Mouse (Mus musculus) Patski (cell line): ENCODE measurements at regions not wholly inside any gene's neighbourhood (a gene's known extent, or its start where the extent isn't known, plus 50 kb on each side); places are given as distances from the start of the nearest gene placed in this dataset.
A peak's percentile ranks its signal among the peaks of the same experiment; 100 is the strongest.

Experiments used
- ATAC-seq: fragments of 100-300 bp; one replicate; pipeline ENCODE4 v1.8.0; 2021
- CTCF ChIA-PET: fragments of 350-600 bp; sonication (Branson Sonifier 250); formaldehyde crosslinking; loops from one replicate; lab custom pipeline; 2022; ENCODE audit warnings: inconsistent platforms; lab: Charles Lee
- POLR2A ChIA-PET: fragments of 350-600 bp; sonication (Branson Sonifier 250); formaldehyde crosslinking; loops from one replicate; lab custom pipeline; 2022; ENCODE audit warnings: antibody characterized with exemption, inconsistent platforms; lab: Charles Lee
- DNase-seq: peaks from one replicate; pipeline ENCODE4 v3.0.0-alpha.2; 2011; ENCODE audit warnings: low read depth, low spot score
- H3K27me3 ChIP-seq: fragments of 371-371 bp; one replicate; pipeline ENCODE4 v1.5.1; 2021
- CTCF ChIP-seq: fragments of 100-300 bp; IDR thresholded peaks from one replicate; pipeline ENCODE4 v1.5.1; 2021
- in situ Hi-C: fragments of 300-500 bp; cut with MboI; formaldehyde crosslinking; loops from 3 replicates; pipeline ENCODE4 v1.11.1; 2018; ENCODE audit warnings: low pct_unique_long_range_greater_than_20kb, mixed read lengths

DNA sequence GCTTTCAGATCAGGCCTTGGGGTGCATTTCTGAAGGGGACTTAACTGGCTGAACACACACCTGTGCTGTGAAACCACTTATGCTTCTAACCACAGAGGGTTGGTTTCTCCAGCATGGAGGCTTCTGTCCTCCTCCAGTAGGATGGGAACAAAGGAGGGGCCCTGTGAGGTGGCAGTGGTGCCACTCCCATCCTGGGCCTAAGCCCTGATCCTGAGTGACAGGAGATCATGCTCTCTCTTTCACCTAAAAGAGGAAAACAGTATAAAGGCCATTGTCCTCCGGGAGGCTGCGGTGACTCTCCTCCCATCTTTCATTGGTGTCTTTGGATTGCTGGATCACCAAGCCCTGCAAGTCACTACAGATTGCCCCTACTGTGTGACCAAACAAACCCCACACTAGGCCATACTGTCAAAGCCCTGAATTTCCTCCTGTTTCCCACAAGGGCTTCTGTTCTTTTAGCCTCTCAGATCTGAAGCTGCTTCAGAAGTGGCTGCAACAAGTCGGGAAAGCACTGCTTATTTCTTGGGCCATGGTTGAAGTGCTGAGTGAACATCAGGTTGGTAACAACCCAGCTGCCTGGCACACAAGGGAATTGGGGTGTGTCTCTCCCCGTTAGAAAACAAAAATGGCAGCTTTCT lies 175.4 kb upstream of the Camk1g start:
- no peaks in the 10 kb centered on the region for H3K27me3 ChIP-seq
- no peak for DNase-seq
- ChIA-PET POLR2A (no interaction called here), CTCF (interaction anchor here (0.9 to 1.4 kb wide), 2 partner anchors 21 to 34 kb away, joined by 3 read pairs; no protein-coding TSS in a partner anchor)
- no peak for TF ChIP-seq CTCF
- in situ Hi-C loops: no loop called here
- no peak for ATAC-seq

DNA sequence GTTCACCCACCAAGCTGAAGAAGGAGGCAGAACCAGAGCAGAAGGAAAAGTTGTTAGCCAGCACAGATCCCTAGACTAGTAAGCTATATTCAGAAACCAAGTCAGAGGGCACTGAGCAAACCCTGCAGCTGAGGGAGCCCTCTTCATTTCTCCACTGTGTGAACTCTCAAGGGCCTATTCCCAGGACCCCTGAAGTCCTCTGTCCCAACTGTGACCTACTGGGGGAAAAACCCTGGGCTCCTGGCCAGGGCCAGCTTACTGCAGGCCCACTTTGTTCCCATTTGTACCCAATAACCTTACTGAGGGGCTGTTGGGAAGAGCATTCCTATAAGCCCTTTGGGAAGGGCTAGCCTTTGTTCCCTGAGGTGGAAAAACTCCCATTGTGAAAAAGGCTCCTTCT lies 174.7 kb upstream of the Camk1g start:
- CTCF ChIA-PET: no interaction called here
- H3K27me3 ChIP-seq: no peaks in the 10 kb centered on the region
- in situ Hi-C loops: no loop called here
- DNase-seq: no peak
- no peak for ATAC-seq
- TF ChIP-seq CTCF: no peak
- POLR2A ChIA-PET: no interaction called here

DNA sequence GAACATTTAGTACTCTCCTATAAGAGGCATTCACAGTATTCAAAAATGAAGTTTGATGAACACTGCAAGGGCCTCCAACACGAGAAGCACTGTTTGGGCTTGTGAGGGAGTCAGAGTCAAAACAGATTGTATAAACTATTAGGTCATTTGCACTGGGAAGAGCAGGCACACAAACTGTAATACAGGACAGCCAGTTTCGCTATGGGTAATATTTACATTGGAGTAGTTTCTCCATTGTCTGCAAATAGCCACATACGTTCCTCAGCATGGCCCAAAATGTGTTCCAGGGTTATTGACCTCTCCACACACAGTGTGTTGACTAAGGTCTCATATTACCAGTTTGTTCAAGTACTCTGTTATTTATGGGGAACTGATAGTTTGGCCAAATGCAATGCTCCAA lies 173.7 kb upstream of the Camk1g start:
- TF ChIP-seq CTCF: no peak
- H3K27me3 ChIP-seq: no peaks in the 10 kb centered on the region
- no peak for DNase-seq
- in situ Hi-C loops: no loop called here
- POLR2A ChIA-PET: interaction anchor here (0.9 kb wide), 1 partner anchor 22 kb away, joined by 3 read pairs; no protein-coding TSS in a partner anchor
- ATAC-seq: no peak
- CTCF ChIA-PET: no interaction called here

- no peak for TF ChIP-seq CTCF
- CTCF ChIA-PET: interaction anchor here (1.2 kb wide), 1 partner anchor 23 kb away, joined by 4 read pairs; no protein-coding TSS in a partner anchor
- in situ Hi-C loops: no loop called here
- H3K27me3 ChIP-seq: no peaks in the 10 kb centered on the region
- POLR2A ChIA-PET: interaction anchor here (0.5 kb wide), 1 partner anchor 744 kb away, joined by 3 read pairs; no protein-coding TSS in a partner anchor
- DNase-seq (no peak), ATAC-seq (no peak)
Observed at GRCm38 (mm10) chr1:193543284-193543683, 173.2 kb upstream of the Camk1g start.

GRCm38 (mm10) chr1:193541934-193542580 lies 172.0 kb upstream of the Camk1g start:
- POLR2A ChIA-PET: no interaction called here
- no peak for DNase-seq

DNA sequence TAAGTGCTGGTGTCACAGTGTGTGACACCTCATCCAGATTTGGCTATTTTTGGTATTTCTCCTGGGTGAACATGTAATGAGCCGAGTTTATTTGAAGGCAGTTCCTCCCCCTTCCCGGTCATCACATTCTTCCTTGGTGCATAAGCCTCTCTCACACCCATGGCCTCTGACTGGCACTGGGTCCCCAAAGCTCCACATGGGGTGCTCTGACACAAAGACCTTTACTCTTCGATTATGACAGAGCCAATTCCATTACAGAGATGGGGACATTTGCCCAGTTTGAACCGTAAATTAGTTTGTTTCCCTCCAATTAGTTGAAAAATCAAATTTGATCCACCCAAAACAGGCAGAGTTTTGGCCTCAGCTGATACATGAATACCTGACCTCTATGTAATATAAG lies 171.2 kb upstream of the Camk1g start:
- CTCF ChIA-PET: no interaction called here

More at GRCm38 (mm10) chr1:193541934-193542580, 172.0 kb upstream of the Camk1g start:
- no peak for TF ChIP-seq CTCF
- CTCF ChIA-PET: interaction anchor here (1.2 kb wide), 1 partner anchor 24 kb away, joined by 4 read pairs; no protein-coding TSS in a partner anchor
- H3K27me3 ChIP-seq: no peaks in the 10 kb centered on the region
- in situ Hi-C loops: no loop called here
- no peak for ATAC-seq

DNA sequence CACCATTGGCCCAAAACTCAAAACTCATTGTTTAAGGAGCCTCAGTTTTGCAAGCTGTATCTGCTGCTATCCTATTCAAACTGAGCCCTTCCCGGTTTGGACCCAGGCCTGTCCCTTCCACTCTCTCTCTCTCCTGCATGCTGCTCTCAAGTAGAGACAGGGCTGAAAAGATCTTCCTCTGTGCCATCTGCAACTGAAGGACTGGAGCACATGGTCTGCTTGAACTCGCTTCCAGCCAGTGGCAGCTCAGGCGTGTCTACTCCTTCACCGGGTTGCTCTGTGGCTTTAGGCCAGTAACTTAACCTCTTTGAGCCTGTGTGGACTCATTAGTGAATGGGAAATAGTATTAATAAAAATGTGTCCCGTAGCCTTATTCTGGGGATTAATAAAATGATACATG lies 170.4 kb upstream of the Camk1g start:
- no peaks in the 10 kb centered on the region for H3K27me3 ChIP-seq
- TF ChIP-seq CTCF: no peak
- no peak for DNase-seq
- no peak for ATAC-seq
- in situ Hi-C loops: no loop called here
- ChIA-PET CTCF (interaction anchor here (1.1 to 2.7 kb wide), 2 partner anchors 9 to 23 kb away, joined by 3 to 6 read pairs; no protein-coding TSS in a partner anchor), POLR2A (no interaction called here)

More for the DNA sequence above, 171.2 kb upstream of the Camk1g start:
- H3K27me3 ChIP-seq: no peaks in the 10 kb centered on the region
- POLR2A ChIA-PET: no interaction called here
- in situ Hi-C loops: no loop called here
- no peak for ATAC-seq
- no peak for TF ChIP-seq CTCF
- no peak for DNase-seq

DNA sequence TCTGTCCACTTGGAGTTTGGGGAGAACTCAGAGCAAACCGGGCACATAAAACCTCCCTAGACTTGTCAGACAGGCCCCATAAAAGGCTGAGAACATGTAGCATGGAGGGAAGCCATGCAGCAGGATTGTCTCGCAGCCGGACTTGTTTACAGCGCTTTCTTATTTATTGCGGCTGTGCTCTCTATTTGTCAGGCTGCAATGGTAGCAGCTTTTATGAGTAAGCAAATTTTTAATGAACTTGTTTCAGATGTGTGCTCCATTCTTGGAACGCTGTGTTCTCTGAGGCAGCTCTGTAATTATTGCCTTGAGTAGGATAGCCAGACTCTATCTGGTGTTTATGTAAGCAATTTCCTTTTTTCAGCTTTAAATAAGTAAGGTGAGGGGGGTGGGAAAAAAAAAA lies 169.2 kb upstream of the Camk1g start:
- DNase-seq (no peak), ATAC-seq (no peak)
- ChIA-PET POLR2A (interaction anchor here (0.6 to 0.7 kb wide), 2 partner anchors 18 to 55 kb away, joined by 3 to 6 read pairs; no protein-coding TSS in a partner anchor), CTCF (interaction anchor here (1.1 to 2.7 kb wide), 2 partner anchors 10 to 24 kb away, joined by 3 to 6 read pairs; no protein-coding TSS in a partner anchor)
- in situ Hi-C loops: no loop called here
- TF ChIP-seq CTCF: no peak
- no peaks in the 10 kb centered on the region for H3K27me3 ChIP-seq

DNA sequence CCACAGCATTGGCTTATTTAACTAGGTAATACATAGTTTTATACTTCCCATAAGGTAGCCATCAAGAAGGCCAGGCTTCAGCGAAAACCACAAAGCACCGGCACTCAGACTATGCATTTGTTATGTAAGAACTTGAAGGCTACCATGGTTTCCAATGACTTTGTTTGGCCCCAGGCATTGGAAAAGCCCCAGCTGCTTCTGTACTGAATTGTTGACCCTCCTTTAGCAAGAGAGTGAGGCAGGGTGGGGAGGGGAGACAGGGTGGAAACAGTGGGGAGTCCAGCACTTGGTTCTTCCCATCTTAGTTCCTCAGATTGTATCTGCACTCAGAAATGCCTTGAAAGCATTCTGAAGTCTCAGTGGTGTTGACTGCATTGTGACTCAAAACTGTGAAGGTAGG lies 168.3 kb upstream of the Camk1g start:
- CTCF ChIA-PET: interaction anchor here (1.2 to 2.7 kb wide), 3 partner anchors 8 to 25 kb away, joined by 3 to 6 read pairs (median 5); no protein-coding TSS in a partner anchor
- POLR2A ChIA-PET: no interaction called here
- no peak for DNase-seq
- in situ Hi-C loops: no loop called here
- no peak for TF ChIP-seq CTCF
- no peaks in the 10 kb centered on the region for H3K27me3 ChIP-seq
- peak; percentile 13 for ATAC-seq

- no peaks in the 10 kb centered on the region for H3K27me3 ChIP-seq
- ChIA-PET POLR2A (no interaction called here), CTCF (interaction anchor here (1.0 to 1.5 kb wide), 3 partner anchors 9 to 38 kb away, joined by 3 to 5 read pairs (median 3); no protein-coding TSS in a partner anchor)
- TF ChIP-seq CTCF: no peak
- in situ Hi-C loops: no loop called here
- ATAC-seq (no peak), DNase-seq (no peak)
Observed at GRCm38 (mm10) chr1:193537616-193538015, 167.5 kb upstream of the Camk1g start.

DNA sequence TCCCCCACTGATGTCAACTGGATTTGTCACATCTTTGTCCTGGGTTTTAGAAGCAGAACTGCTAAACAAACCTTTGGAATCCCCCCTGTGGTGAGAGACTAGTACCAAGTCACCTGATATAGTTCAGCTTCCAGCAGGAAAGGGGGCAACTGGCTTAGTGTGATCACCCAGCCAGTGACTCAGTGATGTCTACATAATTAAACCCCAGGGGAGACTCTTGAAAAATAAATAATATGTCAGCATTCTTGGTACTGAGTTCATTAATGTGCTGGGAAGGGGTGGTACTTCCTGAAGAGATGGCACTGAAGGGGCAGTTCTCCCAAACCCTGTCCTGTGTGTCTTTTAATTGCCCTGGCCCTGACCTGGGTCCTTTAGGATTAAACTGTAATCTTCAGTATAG lies 166.5 kb upstream of the Camk1g start:
- DNase-seq (peak; percentile 69), ATAC-seq (peak; percentile 52)
- H3K27me3 ChIP-seq: no peaks in the 10 kb centered on the region
- no peak for TF ChIP-seq CTCF
- POLR2A ChIA-PET: no interaction called here
- CTCF ChIA-PET: interaction anchor here (1.0 kb wide), 1 partner anchor 18 kb away, joined by 3 read pairs; no protein-coding TSS in a partner anchor
- in situ Hi-C loops: no loop called here
